Mouse (Mus musculus) erythroblast, embryonic 14.5 days (primary cell): ENCODE results near the gene Spata4.

Source experiments
- GATA1 ChIP-seq: IDR thresholded peaks from 2 replicates; pipeline ENCODE4 v1.6.1; 2012; ENCODE audit warnings: low read length, inconsistent platforms, mixed read lengths
- TAL1 ChIP-seq: IDR thresholded peaks from 3 replicates; pipeline ENCODE4 v1.6.1; 2012; ENCODE audit warnings: low read length, inconsistent platforms, mixed read lengths

DNA sequence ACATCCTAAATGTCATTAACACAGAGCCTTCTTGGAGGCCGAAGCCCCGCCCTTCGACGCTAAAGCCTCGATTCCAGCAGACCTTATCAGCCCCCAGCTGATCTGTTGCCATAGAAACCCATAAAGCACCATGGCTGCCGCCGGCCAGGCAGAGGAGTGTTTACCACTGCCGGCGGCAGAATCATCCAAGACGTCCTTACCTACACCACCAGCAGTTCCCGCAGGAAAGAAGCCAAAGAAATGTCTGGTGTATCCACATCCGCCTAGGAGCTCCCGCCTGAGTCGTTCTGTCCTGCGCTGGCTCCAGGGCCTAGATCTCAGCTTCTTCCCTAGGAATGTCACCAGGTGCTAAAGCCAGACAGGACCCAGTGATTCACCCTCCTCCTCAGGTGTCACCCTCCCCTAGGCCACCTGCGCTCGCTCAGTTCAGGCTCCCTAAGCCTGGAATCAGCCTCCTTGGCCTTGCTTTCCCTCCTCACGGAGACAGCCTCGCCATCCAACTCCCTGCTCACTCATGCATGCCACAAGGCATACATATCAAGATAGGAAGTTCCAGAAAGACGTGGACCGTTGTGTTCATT is at the start of gene Spata4:
- no peak for TF ChIP-seq TAL1
- TF ChIP-seq GATA1 = no peak
